In genomic region chr9:61277369-61278215, GRCm38 (mm10) we compare ENCODE assay signal across 9 mouse cellular contexts.
DNase-seq lines count a peak whose midpoint lies in the region; ATAC-seq and TF ChIP-seq lines count a peak whose summit lies in the region.
"Had no signal": no experiment of that assay in that cellular context is flagged by ENCODE, and none has a peak within 500 bp of the region (broad histone marks: within the 10 kb centered on the region; RNA-seq: fewer than 3 reads in every experiment).

No protein-coding gene starts in this region.

- H3K4me1 ChIP-seq in heart, embryonic 13.5 days: peaks cover 23% of the 10 kb centered on the region
- H3K4me1 ChIP-seq in liver, embryonic 12.5 days: peaks cover 21% of the 10 kb centered on the region
- no peaks in the 10 kb centered on the region for H3K4me1 ChIP-seq in stomach, postnatal 0 days (replicated peaks; ENCODE audit: control insufficient read depth, insufficient read depth)

- H3K27me3 ChIP-seq in heart, embryonic 13.5 days (replicated peaks): peaks cover 83% of the 10 kb centered on the region
- H3K27me3 ChIP-seq in liver, embryonic 12.5 days (replicated peaks): peaks cover 84% of the 10 kb centered on the region
- no peaks in the 10 kb centered on the region; the same call in 1 of the 2 replicates for H3K27me3 ChIP-seq in stomach, postnatal 0 days (ENCODE audit: control insufficient read depth, insufficient read depth, low read length)

- no peak for TF ChIP-seq EP300 in stomach, postnatal 0 days (optimal IDR thresholded peaks at IDR 0.05)

- intact Hi-C loops in heart, postnatal 25 days (cut with DNase I): loop anchor here (2.0 to 5.0 kb wide), 4 partner anchors 45 to 230 kb away; no protein-coding TSS in a partner anchor

- DNase-seq in heart, adult 11 months: peak; percentile 91
- DNase-seq in heart, postnatal 25 days (ENCODE audit: low spot score): no peak
- peak; percentile 77 for DNase-seq in embryo, embryonic 9.5 days (ENCODE audit: extremely low spot score)
- DNase-seq in kidney, postnatal 10 days: peak; percentile 59
- DNase-seq in naive thymus-derived CD4-positive, alpha-beta T cell, adult 2 months (ENCODE audit: low read depth): peak; percentile 79
- peak; percentile 68 for DNase-seq in stomach, postnatal 0 days (ENCODE audit: low spot score)

- peak; percentile 80 for TF ChIP-seq CTCF in stomach, postnatal 0 days (IDR thresholded peaks at IDR 0.05; ENCODE audit: low read depth)

- H3K27ac ChIP-seq in heart, embryonic 13.5 days (replicated peaks): 0 out of 2 replicates have a peak overlapping the region, but pooled peaks have one; percentile 12
- no peak overlapping the region for H3K27ac ChIP-seq in liver, embryonic 12.5 days
- H3K27ac ChIP-seq in stomach, postnatal 0 days (replicated peaks): no peak overlapping the region

- peak overlapping the region; percentile 68 for H3K4me2 ChIP-seq in heart, embryonic 13.5 days
- H3K4me2 ChIP-seq in liver, embryonic 12.5 days: peak overlapping the region; percentile 46
- peak overlapping the region; percentile 25 for H3K4me2 ChIP-seq in stomach, postnatal 0 days (replicated peaks; ENCODE audit: low read depth)

- peak overlapping the region; percentile 42; the same call in 1 of the 2 replicates for H3K9ac ChIP-seq in heart, embryonic 13.5 days
- H3K9ac ChIP-seq in liver, embryonic 12.5 days: no peak overlapping the region
- H3K9ac ChIP-seq in stomach, postnatal 0 days (ENCODE audit: low read length): no peak overlapping the region

- peak overlapping the region; percentile 37 for H3K4me3 ChIP-seq in heart, embryonic 13.5 days
- H3K4me3 ChIP-seq in liver, embryonic 12.5 days: no peak overlapping the region
- H3K4me3 ChIP-seq in stomach, postnatal 0 days (ENCODE audit: low read depth, low read length): no peak overlapping the region

- H3K9me3 ChIP-seq in heart, embryonic 13.5 days: no peaks in the 10 kb centered on the region
- no peaks in the 10 kb centered on the region for H3K9me3 ChIP-seq in liver, embryonic 12.5 days (replicated peaks)
- no peaks in the 10 kb centered on the region for H3K9me3 ChIP-seq in stomach, postnatal 0 days (ENCODE audit: control insufficient read depth, low read length)
- H3K9me3 ChIP-seq: G1E had no signal

- WGBS in heart, embryonic 13.5 days: 9% methylated on average over 21 of the region's 21 CpGs
- 9% methylated on average over 21 of the region's 21 CpGs for WGBS in liver, embryonic 12.5 days (ENCODE audit: insufficient replicate concordance)
- WGBS in stomach, postnatal 0 days: 16% methylated on average over 21 of the region's 21 CpGs

- ATAC-seq in heart, embryonic 13.5 days (ENCODE audit: extremely low read depth, insufficient number of reproducible peaks, low FRiP score, low TSS enrichment): no peak
- ATAC-seq in liver, embryonic 12.5 days: no peak
- peak; percentile 77 for ATAC-seq in stomach, postnatal 0 days (ENCODE audit: low FRiP score, low TSS enrichment)

- no peaks in the 10 kb centered on the region for H3K36me3 ChIP-seq in heart, embryonic 13.5 days
- no peaks in the 10 kb centered on the region for H3K36me3 ChIP-seq in liver, embryonic 12.5 days
- no peaks in the 10 kb centered on the region for H3K36me3 ChIP-seq in stomach, postnatal 0 days (ENCODE audit: control insufficient read depth, insufficient read depth, low read length)
- H3K36me3 ChIP-seq: G1E had no signal
